Mouse (Mus musculus): ENCODE measurements at regions not wholly inside any gene's neighbourhood (a gene's known extent, or its start where the extent isn't known, plus 50 kb on each side); places are given as distances from the start of the nearest gene placed in this dataset.

DNA sequence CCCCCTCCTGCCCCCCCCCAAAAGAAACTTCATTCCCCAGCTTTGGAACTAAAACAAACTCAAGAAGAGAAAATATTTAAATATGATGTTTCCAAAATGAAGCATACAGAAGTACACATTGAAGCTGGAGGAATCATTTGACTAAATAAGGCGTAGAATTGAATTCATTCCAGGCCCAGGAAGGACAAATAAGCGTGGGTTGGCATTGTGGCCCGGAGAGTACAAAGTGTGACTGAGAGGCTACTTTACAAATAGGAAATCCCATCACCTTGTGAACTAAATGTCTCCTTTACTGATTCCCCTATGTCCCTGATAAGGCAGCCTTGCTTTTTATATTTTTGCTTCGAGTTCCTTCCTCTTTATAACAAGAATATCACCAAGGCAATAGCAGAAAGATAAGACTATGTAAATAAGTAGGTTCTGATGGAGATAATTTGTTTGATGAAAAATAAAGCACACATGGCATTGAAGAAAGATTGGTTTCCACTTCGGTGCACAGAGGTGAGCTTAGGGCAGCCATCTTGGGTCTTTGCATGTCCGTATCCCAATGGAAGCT is 176.4 kb upstream of the Mkln1 start:
- DNase-seq = no peak

DNA sequence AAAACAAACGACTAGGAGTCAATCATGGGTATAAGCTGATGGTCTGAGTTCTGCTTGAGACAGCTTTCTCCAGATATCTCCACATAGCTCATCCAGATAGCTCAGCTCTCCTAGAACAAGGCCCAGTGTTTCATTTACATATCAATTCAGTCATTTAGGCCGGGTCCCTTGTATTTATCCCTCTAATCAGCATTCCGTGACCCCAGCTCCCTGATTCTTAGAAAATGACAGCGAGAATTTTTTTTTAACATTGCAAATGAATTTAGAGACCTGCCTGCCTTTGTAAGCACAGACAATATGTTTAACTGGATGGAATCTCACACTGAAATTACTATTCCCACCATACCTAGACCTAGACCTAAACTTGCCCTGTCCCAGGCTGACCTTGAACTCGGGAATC is 171.1 kb upstream of the Mkln1 start:
- intact Hi-C loops (cut with DNase I) = no loop called here
- no peak for DNase-seq

More for the DNA sequence above, 176.4 kb upstream of the Mkln1 start:
- intact Hi-C loops (cut with DNase I) = loop anchor here (5.0 kb wide), 2 partner anchors 60 to 235 kb away; no protein-coding TSS in a partner anchor

GRCm38 (mm10) chr6:31228061-31228460 is 170.5 kb upstream of the Mkln1 start:
- intact Hi-C loops (cut with DNase I) = no loop called here
- DNase-seq = no peak

DNA sequence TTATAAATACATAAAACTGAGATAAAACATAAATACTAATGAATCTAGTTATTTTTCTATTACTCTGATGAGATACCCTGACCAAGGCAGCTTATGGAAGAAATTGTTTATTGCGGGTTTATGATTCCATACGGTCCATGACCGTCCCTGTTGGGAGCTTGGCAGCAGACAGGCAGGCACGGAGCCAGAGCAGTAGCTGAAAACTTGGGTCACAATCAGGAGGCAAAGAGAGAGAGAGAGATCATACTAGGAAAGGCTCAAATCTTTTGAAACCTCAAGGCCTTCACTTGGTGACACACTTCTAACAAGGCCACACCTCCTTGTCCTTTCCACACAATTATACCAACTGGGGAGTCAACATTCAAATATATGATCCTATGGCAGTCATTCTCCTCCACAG is 166.7 kb upstream of the Mkln1 start:
- no peak for DNase-seq
- intact Hi-C loops (cut with DNase I) = no loop called here

DNA sequence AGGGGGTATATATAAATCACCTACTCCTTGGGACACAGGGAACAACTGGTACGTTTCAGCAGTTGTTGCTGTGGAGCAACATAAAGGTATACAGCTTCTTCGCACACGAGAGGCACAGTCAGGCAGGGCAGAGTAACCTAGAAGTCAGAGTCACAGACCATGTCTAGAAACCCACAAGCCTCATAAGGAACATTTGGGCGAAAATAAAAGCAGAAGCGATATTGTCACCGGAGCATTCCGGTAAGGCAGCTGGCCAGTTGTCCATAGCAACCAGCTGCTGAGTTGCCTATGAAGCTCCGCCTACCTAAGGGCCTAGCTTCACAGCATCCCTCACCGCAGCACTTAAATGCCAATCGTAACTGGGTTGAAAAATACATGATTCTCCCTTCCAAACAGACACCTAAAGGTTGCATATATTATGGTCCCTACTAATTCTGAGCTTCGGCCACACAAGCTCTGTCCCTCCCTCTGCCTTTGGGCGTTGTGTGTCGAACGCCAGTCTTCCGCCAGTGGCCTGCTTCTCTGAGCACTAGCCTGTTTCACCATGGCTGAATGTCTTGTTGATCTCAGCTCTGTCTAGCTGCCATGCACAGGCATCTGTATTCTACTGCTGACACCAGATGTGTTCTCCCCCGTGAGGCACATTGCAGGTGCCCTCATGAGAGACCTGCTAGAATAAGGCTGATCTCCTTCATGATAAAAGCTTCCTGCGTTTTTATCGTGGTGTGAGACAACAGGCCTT is 165.1 kb upstream of the Mkln1 start:
- no peak for DNase-seq
- intact Hi-C loops (cut with DNase I) = no loop called here

DNA sequence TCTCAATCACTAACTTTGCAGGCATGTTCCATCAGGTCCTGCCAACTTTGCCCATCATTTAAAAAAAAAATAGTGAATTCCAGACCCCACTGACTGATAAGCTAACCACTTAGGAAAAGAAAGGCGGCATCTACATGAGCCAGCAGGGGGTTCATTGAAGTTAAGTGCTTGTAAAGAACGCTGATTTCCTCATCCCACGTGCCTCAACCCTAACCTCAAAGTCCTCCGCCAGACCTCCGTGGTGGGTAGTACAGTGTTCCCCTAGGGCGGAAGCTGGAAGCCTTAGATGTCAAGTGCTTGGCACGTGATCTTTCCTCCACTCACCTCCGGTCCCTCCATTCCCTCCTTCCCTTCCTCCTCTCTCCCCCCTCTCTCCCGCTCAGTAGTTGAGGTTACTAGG is 158.5 kb upstream of the Mkln1 start:
- DNase-seq = no peak
- intact Hi-C loops (cut with DNase I) = no loop called here

DNA sequence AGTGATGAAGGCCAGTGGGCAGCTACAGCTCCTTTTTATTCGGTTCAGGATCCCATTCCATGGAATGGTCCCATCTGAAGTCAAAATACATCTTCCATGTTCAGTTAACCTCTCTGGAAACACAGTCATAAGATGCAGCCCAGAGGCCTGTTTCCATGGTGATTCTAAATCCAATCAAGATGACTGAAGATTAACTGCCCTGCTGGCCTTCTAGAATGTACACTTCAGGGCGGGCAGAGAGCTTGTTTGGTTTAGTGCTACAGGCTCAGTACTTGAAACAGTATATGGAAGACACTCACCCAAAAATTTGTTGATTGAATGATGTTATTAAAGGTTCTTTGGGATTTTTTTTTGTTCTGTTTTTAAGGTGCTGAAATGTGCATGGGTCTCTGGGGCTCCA is 148.0 kb upstream of the Mkln1 start:
- no peak for DNase-seq

GRCm38 (mm10) chr6:31253251-31253935 is 145.1 kb upstream of the Mkln1 start:
- DNase-seq = peak in 1 of 2 experiments; percentile 15
- intact Hi-C loops (cut with DNase I) = no loop called here

More for the DNA sequence above, 148.0 kb upstream of the Mkln1 start:
- intact Hi-C loops (cut with DNase I) = no loop called here

DNA sequence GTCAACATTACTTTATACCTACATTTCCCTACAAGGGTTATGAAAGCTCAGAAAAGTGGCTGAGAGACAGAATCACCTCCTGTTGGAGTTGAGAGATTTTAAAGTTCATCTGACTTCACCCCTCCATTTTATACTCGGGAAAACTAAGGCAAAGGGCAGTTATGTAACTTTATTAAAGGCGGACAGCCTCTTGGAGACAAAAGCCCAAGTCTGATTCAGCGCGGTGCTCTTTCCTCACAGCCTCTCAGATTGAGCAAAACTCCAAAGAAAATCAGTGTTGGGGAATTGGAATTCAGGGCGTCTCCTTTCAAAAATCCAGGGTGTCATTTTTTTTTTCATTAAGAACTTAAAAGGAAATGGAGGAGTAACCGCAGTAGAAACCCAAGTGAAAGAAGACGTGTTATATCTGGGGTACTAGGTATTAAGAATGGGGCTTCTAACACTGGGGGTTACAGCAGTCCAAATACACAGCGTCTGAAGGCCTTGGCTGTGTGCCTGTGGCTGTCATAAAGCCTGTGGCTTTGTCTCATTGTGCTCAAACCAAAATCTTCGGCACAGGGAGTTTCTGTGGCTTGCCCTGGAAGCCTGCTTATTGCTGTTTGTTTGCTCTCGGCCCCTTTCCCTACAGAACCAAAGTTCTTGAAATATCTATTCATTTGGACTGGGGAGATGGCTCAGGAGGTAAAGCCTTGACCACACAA is 137.7 kb upstream of the Mkln1 start:
- intact Hi-C loops (cut with DNase I) = no loop called here
- DNase-seq = no peak

DNA sequence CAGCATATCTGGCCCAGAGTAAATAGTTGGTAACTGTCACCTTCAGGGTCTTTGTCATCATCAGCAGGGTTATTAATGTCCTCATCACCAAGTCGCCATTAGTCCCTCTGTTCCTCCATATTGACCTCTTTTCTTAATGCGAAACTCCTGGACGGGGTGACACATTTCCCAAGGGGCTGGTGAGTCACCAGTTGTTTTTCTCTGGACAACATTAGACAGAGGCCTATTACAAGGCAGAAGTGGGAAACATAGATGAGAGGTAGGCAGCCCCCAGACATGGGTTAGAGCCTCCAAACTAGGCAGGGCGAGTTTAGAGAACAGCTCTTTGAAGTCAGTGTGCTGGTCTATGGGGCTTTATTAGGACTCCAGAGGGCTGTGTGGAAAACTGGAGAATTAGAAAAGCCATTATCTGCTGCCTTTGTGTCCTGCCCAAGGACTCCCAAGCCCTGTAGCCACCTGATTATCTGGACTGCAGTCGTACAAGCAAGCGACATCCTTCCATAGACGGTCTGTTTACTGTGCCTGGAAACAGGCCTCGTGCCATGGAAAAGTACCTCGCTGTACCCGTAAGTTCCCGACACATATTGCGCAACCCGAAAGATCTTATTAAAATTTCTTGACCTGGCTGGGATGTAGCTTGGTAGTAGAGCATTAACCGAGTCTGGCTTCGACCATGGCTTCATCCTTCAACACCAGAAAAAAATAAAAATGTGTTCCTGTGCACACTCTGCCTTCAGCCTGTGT is 136.6 kb upstream of the Mkln1 start:
- no peak for DNase-seq

DNA sequence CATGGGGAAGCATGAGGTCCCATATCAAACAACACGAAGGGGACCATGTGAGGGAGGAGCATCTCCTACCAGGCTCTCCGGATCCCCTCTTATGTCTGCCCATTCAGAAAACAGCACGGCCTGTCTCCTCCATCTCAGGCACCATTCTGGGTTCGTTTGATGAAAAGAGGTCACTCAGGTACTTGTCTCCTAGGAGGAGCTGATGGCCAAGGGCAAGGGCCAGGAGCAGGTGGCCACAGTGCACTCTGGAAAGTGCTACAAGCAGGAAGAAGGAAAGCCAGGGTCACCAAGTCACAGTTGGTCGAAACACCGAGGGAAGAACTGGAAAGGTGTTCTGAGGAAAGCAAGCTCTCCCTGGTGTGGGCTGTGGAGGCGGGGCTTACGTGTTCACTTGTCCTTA is 135.9 kb upstream of the Mkln1 start:
- intact Hi-C loops (cut with DNase I) = no loop called here
- DNase-seq = no peak

More for the DNA sequence above, 136.6 kb upstream of the Mkln1 start:
- intact Hi-C loops (cut with DNase I) = no loop called here

- DNase-seq = no peak
- intact Hi-C loops (cut with DNase I) = no loop called here
These were observed 134.7 kb upstream of the Mkln1 start for GRCm38 (mm10) chr6:31263821-31264220.

DNA sequence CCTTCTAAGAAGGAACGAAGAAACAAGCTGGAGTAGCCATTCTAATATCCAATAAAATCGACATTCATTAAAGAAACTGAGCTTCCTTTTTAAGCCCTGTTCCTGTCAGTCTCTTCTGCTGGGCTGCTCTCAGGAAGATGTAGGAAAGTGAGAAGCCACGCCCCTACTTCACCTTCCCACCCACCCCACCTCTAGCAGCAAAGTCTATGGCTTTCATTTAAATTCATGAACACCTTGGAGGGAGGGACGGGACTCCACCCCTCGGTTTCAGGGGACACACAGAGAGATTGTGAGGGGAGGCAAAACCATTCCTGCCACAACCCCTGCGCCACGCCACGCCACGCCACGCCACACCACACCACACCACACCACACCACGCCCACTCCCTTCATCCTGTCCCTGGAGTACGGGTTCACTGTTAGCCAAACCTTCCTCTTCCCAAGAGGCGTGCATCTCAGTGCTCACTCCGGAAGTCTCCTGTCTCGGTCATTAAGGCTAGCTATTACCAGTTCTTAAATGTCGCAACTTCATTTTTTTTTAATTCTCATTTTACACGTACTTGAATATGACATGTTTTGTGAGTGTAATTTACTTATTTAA is 132.0 kb upstream of the Mkln1 start:
- no peak for DNase-seq
- intact Hi-C loops (cut with DNase I) = no loop called here

DNA sequence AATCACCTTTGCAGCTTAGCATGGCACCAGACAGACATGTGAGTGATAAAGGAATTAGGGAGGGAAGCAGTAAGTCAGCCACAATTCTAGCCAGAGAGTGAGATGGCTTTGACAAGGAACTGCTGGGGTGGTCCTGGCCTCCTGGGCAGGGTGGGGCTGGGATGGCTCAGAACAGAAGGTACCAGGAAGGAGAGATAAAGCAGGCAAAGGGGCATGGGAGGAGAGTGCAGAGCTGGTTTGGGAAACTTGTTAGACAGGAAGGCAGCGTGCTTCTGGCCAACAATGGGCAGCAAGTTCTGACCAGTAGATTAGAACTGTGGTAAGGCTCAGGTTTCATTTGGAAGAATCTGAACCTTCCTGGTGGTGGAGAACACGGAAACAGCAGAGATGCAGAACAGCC is 130.5 kb upstream of the Mkln1 start:
- intact Hi-C loops (cut with DNase I) = no loop called here
- DNase-seq = no peak

DNA sequence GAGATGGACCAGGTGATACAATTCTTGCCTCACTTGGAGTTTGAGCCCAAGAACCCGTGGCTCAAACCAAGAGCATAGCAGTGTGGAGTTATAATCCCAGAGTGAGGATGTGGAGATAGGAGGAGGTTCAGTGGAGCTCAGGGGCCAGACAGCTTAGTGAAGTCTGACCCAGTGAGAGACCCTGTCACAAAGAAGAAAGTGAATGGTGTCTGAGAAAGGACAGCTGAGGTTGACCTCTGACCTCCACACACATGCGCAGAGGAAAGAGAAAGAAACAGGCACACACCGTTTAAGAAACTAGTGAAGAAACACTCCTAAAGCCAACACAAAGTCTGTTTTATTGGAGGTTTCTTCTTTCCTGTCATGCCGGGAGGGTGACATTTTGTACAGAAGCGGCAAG is 124.7 kb upstream of the Mkln1 start:
- intact Hi-C loops (cut with DNase I) = no loop called here
- DNase-seq = no peak

DNA sequence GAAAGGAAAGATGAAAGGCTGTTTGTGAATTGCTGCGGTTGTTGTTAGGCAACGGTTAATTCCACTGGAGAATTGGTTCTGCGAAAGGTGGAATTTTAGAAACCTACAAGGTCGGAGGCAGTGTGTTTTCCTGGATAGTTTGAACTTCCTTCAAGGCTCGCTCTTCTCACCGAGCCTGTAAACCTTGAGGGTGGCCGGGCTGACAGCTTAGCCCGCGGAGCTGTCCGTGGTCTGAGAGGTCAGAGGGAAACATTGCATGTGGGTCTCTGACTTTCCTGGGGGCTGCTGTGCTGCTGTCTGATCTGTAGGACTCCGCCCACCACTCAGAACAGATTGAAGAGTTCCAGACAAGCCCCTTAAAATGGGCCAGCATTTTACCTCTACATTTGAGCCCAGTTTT is 124.3 kb upstream of the Mkln1 start:
- intact Hi-C loops (cut with DNase I) = no loop called here
- DNase-seq = no peak

DNA sequence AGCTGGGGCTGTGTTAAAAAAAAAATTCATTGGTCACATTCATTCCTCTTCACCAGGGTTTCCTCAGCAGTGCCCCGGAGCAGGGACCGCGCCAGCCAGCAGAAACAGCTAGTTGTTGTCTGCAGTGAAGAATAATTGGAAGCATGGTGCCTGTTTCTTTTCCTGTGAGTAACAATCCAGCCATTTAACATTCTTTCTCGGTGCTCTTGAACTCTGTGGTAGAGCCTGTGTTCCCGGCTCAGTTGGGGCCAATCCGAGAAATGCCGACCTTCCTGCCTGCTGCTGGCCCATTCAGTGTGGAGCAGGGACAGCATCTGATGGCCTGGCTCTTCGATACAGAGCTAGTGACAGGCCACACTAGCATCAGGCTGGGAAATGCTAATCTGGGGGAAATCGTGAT is 120.7 kb upstream of the Mkln1 start:
- DNase-seq = no peak
- intact Hi-C loops (cut with DNase I) = no loop called here

DNA sequence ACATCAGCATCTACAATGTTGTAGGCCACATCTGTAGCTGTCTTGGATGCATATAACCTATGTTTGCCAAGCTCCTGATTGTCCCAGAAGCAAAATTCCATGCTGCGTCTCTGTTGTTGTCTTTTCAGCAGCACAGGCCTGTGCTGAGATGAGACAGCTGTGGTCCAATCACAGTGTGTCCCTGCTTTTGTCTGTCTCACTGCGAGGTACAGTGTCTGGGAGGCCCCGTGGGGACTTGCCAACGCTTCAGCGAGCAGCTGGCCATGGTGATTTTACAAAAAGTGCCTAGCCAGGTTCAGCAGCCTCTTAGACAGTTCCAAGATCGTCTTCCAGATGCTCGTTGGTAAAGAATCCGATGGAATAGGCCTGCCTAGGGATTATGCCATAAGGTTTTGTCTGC is 114.6 kb upstream of the Mkln1 start:
- intact Hi-C loops (cut with DNase I) = loop anchor here (5.0 kb wide), 2 partner anchors 33 to 62 kb away; no protein-coding TSS in a partner anchor
- DNase-seq = no peak

DNA sequence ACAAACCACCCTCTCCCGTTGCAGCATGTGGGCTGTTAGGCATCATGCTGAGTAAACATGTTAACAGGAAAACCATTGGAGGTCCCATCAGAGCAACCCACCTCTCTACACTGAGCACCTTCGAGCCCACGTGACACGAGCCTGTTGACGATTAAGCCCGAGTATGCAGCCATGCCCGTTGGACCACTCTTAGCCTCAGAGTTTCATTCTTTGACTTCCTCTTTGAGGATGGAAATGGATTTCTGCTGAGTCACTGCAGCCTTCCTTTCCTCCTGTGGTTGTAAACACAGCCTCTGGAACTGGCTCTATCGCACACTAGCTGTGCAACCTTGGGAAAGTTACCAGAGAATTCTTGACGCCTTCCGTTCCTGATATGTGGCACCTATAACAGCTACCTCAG is 114.1 kb upstream of the Mkln1 start:
- intact Hi-C loops (cut with DNase I) = loop anchor here (5.0 kb wide), 2 partner anchors 33 to 62 kb away; no protein-coding TSS in a partner anchor
- DNase-seq = no peak

DNA sequence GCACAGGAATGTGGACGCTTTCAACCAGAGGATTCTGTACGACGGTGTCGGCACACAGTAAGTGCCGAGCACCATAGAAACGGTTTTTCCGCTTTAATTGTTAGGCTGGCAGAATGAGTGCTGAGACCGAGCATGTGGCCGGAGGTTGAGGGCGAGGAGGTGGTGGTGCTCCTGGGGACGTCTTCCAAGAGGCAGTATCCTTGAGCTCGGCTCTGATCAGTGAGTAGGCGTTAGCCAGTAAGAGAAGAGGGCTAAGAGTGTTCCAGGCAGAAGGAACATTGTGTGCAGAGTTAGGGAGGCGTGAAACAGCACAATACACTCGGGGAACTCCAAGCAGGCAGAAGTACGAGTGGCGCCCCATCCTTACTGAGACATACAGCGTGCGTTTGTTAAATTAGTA is 113.5 kb upstream of the Mkln1 start:
- intact Hi-C loops (cut with DNase I) = loop anchor here (5.0 kb wide), 1 partner anchor 78 kb away; no protein-coding TSS in a partner anchor
- no peak for DNase-seq

Data from heart, postnatal 14 days (tissue).